Mouse (Mus musculus) left cerebral cortex, postnatal 4 days (tissue): ENCODE data around the gene Qtrt1. TPM values are rescaled to one million over a fixed set of nuclear protein-coding genes. Genes with fewer than 3 reads are reported as not detected.
A peak's percentile ranks its signal among the peaks of the same experiment; 100 is the strongest.
"Not testable (repeated sequence)": the region's sequence is repeated elsewhere in the genome, so short reads cannot be mapped to it uniquely, and the experiment has no call there.

Source experiments
- DNase-seq: peaks from one replicate; pipeline ENCODE4 v3.0.0-alpha.2; 2022
- intact Hi-C: fragments of 180-260 bp; cut with DNase I; formaldehyde crosslinking; loops from one replicate; pipeline ENCODE4 v1.15.1; 2025
- total RNA-seq, 2 experiments: library from RNA; stranded (reverse); gene quantifications; 2 replicates each; pipeline ENCODE4 v1.2.3; 2021

Qtrt1 gene
- total RNA-seq, 2 experiments from 2014 or later, result 38.2 to 41.0 TPM

- intact Hi-C loops, result no loop called here
- no peak for DNase-seq
These were observed 33.6 kb downstream of the Qtrt1 start for GRCm38 (mm10) chr9:21445081-21445744.

GRCm38 (mm10) chr9:21447778-21448177, 36.1 kb downstream of the Qtrt1 start:
- no peak for DNase-seq
- intact Hi-C loops, result no loop called here

- intact Hi-C loops, result no loop called here
- DNase-seq, result no peak
These were observed 38.1 kb downstream of the Qtrt1 start for GRCm38 (mm10) chr9:21449710-21450109.

GRCm38 (mm10) chr9:21450270-21450669, 38.6 kb downstream of the Qtrt1 start:
- intact Hi-C loops, result no loop called here
- no peak for DNase-seq

- no peak for DNase-seq
- intact Hi-C loops, result no loop called here
These were observed 39.8 kb downstream of the Qtrt1 start for GRCm38 (mm10) chr9:21451391-21451790.

GRCm38 (mm10) chr9:21451870-21452269, 40.2 kb downstream of the Qtrt1 start:
- intact Hi-C loops, result no loop called here

GRCm38 (mm10) chr9:21453003-21453402, 41.4 kb downstream of the Qtrt1 start:
- no peak for DNase-seq
- intact Hi-C loops, result no loop called here

More at GRCm38 (mm10) chr9:21451870-21452269, 40.2 kb downstream of the Qtrt1 start:
- no peak for DNase-seq

GRCm38 (mm10) chr9:21453459-21453858, 41.8 kb downstream of the Qtrt1 start:
- intact Hi-C loops, result no loop called here
- no peak for DNase-seq

GRCm38 (mm10) chr9:21454556-21454955, 42.9 kb downstream of the Qtrt1 start:
- no peak for DNase-seq
- intact Hi-C loops, result no loop called here

- no peak for DNase-seq
- intact Hi-C loops, result no loop called here
These were observed 43.6 kb downstream of the Qtrt1 start for GRCm38 (mm10) chr9:21455103-21455770.

- intact Hi-C loops, result no loop called here
- DNase-seq, result no peak
These were observed 44.8 kb downstream of the Qtrt1 start for GRCm38 (mm10) chr9:21456246-21456929.

GRCm38 (mm10) chr9:21456930-21457634, 45.4 kb downstream of the Qtrt1 start:
- intact Hi-C loops, result no loop called here
- DNase-seq, result no peak

GRCm38 (mm10) chr9:21458821-21459220, 47.2 kb downstream of the Qtrt1 start:
- intact Hi-C loops, result no loop called here
- no peak for DNase-seq

- intact Hi-C loops, result no loop called here
- no peak for DNase-seq
These were observed 48.8 kb downstream of the Qtrt1 start for GRCm38 (mm10) chr9:21460400-21460940.

- no peak for DNase-seq
- intact Hi-C loops, result no loop called here
These were observed 51.5 kb downstream of the Qtrt1 start for GRCm38 (mm10) chr9:21463138-21463590.

GRCm38 (mm10) chr9:21463766-21464564, 52.3 kb downstream of the Qtrt1 start:
- no peak for DNase-seq
- intact Hi-C loops, result no loop called here

GRCm38 (mm10) chr9:21464565-21464928, 52.9 kb downstream of the Qtrt1 start:
- DNase-seq, intact Hi-C loops: not testable (repeated sequence)

GRCm38 (mm10) chr9:21469032-21470024, 57.7 kb downstream of the Qtrt1 start:
- intact Hi-C loops, result loop anchor here (5.0 kb wide), 1 partner anchor 42 kb away; no protein-coding TSS in a partner anchor

More at GRCm38 (mm10) chr9:21469032-21470024, 57.7 kb downstream of the Qtrt1 start:
- DNase-seq, result peak; percentile 31
